ENCODE assay signal across 28 mouse cellular contexts in the genomic region with DNA sequence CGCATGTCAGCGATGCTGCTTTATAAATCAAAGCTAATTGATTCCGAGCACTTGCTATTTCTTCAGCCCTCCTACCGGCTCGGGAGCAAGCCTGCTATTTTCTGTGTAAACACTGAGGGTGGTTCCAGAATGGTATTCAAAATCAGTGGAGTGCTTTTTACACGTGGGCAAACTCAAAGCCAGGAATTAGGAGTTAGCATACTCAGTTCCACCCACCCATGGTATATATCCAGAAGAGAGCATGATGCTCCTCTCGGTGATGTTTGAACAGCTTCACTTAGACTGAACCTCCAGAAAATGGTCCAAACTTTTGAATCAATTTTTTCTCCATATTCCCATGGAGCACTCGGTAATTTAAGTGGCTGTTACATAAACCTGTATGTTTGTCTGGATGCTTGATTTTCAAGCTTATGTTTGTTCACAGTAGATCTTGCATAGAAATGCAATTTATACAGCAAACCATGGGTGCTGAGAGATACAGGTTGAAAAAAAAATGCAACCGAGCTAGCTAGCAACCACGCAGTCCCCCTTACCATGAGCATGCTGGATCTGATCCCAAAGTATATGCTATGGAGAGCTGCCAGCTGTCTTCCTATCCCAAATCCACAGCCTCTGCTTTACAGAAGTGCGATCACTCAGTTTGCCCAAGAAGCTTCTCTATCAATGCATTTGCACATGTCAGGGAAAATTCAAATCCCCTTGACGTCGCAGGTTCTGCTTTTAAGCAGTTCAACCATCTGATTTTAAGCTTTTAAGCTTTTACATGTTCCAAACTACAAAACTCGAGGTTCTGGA. TPM values are rescaled to one million over a fixed set of nuclear protein-coding genes. Genes with fewer than 3 reads are reported as not detected.
DNase-seq lines count a peak whose midpoint lies in the region; ATAC-seq and TF ChIP-seq lines count a peak whose summit lies in the region.
"Had no signal": no experiment of that assay in that cellular context is flagged by ENCODE, and none has a peak within 500 bp of the region (broad histone marks: within the 10 kb centered on the region; RNA-seq: fewer than 3 reads in every experiment).

No protein-coding gene starts in this region.

- WGBS in embryonic facial prominence, embryonic 14.5 days, result 75% methylated on average over 14 of the region's 14 CpGs
- WGBS in embryonic facial prominence, embryonic 10.5 days, result 86% methylated on average over 14 of the region's 14 CpGs
- WGBS in cerebellum, adult 2 months, result 73% methylated on average over 14 of the region's 14 CpGs

- H3K36me3 ChIP-seq in embryonic facial prominence, embryonic 14.5 days (ENCODE audit: control insufficient read depth, insufficient read depth, low read length), result no peaks in the 10 kb centered on the region
- H3K36me3 ChIP-seq in embryonic facial prominence, embryonic 10.5 days (replicated peaks), result no peaks in the 10 kb centered on the region
- H3K36me3 ChIP-seq: embryonic facial prominence, embryonic 15.5 days; midbrain, embryonic 10.5 days; neural tube, embryonic 12.5 days; stomach, embryonic 15.5 days had no signal

- H3K4me2 ChIP-seq in embryonic facial prominence, embryonic 14.5 days (ENCODE audit: low read depth, low read length), result no peak overlapping the region
- H3K4me2 ChIP-seq: embryonic facial prominence, embryonic 15.5 days; neural tube, embryonic 12.5 days; stomach, embryonic 15.5 days had no signal

- no peaks in the 10 kb centered on the region for H3K9me3 ChIP-seq in embryonic facial prominence, embryonic 14.5 days (ENCODE audit: control insufficient read depth, low read length)
- H3K9me3 ChIP-seq in embryonic facial prominence, embryonic 10.5 days, result no peaks in the 10 kb centered on the region
- H3K9me3 ChIP-seq: embryonic facial prominence, embryonic 15.5 days; midbrain, embryonic 10.5 days; neural tube, embryonic 12.5 days; stomach, embryonic 15.5 days had no signal

- no peak; the same call in 1 of the 2 replicates for TF ChIP-seq CTCF in layer of hippocampus, adult 2 months (conservative IDR thresholded peaks at IDR 0.05)
- TF ChIP-seq CTCF in cerebellum, adult 2 months (IDR thresholded peaks at IDR 0.05; ENCODE audit: borderline replicate concordance, insufficient read depth, low read depth, low read length), result no peak

- peak; percentile 1 for DNase-seq in embryonic facial prominence, embryonic 14.5 days (ENCODE audit: low spot score)
- no peak for DNase-seq in embryonic facial prominence, embryonic 10.5 days (ENCODE audit: low spot score)
- peak; percentile 37 to 47 for DNase-seq in layer of hippocampus, adult 2 months (ENCODE audit: low spot score in 2 of 2)
- no peak for DNase-seq in layer of hippocampus, postnatal 25 days (ENCODE audit: extremely low spot score in 1 of 2, low spot score in 1 of 2)
- DNase-seq in left cerebral cortex, adult 18-20 months (ENCODE audit: low spot score in 2 of 2), result peak; percentile 38 to 53
- peak; percentile 33 to 59 for DNase-seq in right cerebral cortex, postnatal 36 days (ENCODE audit: low spot score in 2 of 2)
- no peak for DNase-seq in cerebellum, adult 2 months
- DNase-seq in adrenal gland, postnatal 25 days, result no peak
- DNase-seq: adrenal gland, adult 2 months; cerebellum, adult 9-10 months; heart, adult 11 months; heart, postnatal 4 days; kidney, adult 18-20 months; kidney, postnatal 10 days; lung, adult 18-20 months; lung, postnatal 4 days had no signal

- TF ChIP-seq POLR2A in cerebellum, adult 2 months (IDR thresholded peaks at IDR 0.05; ENCODE audit: borderline replicate concordance, insufficient read depth, low read length), result no peak

- no peaks in the 10 kb centered on the region for H3K27me3 ChIP-seq in embryonic facial prominence, embryonic 14.5 days (replicated peaks; ENCODE audit: control insufficient read depth, insufficient read depth, low read length)
- no peaks in the 10 kb centered on the region for H3K27me3 ChIP-seq in embryonic facial prominence, embryonic 10.5 days (replicated peaks; ENCODE audit: low read depth, poor library complexity, severe bottlenecking)
- no peaks in the 10 kb centered on the region for H3K27me3 ChIP-seq in cerebellum, adult 2 months (ENCODE audit: control insufficient read depth, insufficient read depth, low read length)
- H3K27me3 ChIP-seq: embryonic facial prominence, embryonic 15.5 days; neural tube, embryonic 12.5 days; stomach, embryonic 15.5 days had no signal

- H3K4me3 ChIP-seq in embryonic facial prominence, embryonic 14.5 days (ENCODE audit: low read depth, low read length), result no peak overlapping the region
- H3K4me3 ChIP-seq in embryonic facial prominence, embryonic 10.5 days, result no peak overlapping the region
- no peak overlapping the region for H3K4me3 ChIP-seq in layer of hippocampus, adult 2 months
- H3K4me3 ChIP-seq in cerebellum, adult 2 months (replicated peaks; ENCODE audit: insufficient read depth, low read depth, low read length), result no peak overlapping the region
- H3K4me3 ChIP-seq: embryonic facial prominence, embryonic 15.5 days; midbrain, embryonic 10.5 days; neural tube, embryonic 12.5 days; stomach, embryonic 15.5 days had no signal

- no peak for ATAC-seq in embryonic facial prominence, embryonic 14.5 days (ENCODE audit: low read depth)
- ATAC-seq: CD4-positive, CD25-positive, alpha-beta regulatory T cell, adult 4 months had no signal

- no peak overlapping the region for H3K9ac ChIP-seq in embryonic facial prominence, embryonic 14.5 days (ENCODE audit: low read depth, low read length)
- H3K9ac ChIP-seq: embryonic facial prominence, embryonic 15.5 days; neural tube, embryonic 12.5 days; stomach, embryonic 15.5 days had no signal

- H3K27ac ChIP-seq in embryonic facial prominence, embryonic 14.5 days (replicated peaks; ENCODE audit: low read depth, low read length), result no peak overlapping the region
- H3K27ac ChIP-seq in embryonic facial prominence, embryonic 10.5 days (replicated peaks), result no peak overlapping the region
- H3K27ac ChIP-seq in layer of hippocampus, adult 2 months, result peak overlapping the region; percentile 81
- no peak overlapping the region for H3K27ac ChIP-seq in cerebellum, adult 2 months (ENCODE audit: insufficient read depth, low read length)
- H3K27ac ChIP-seq: embryonic facial prominence, embryonic 15.5 days; midbrain, embryonic 10.5 days; neural tube, embryonic 12.5 days; stomach, embryonic 15.5 days had no signal

- no peaks in the 10 kb centered on the region for H3K4me1 ChIP-seq in embryonic facial prominence, embryonic 14.5 days (ENCODE audit: control insufficient read depth, insufficient read depth, low read length)
- H3K4me1 ChIP-seq in embryonic facial prominence, embryonic 10.5 days, result no peaks in the 10 kb centered on the region
- no peaks in the 10 kb centered on the region for H3K4me1 ChIP-seq in cerebellum, adult 2 months (ENCODE audit: control insufficient read depth, insufficient read depth, low read length)
- H3K4me1 ChIP-seq: embryonic facial prominence, embryonic 15.5 days; midbrain, embryonic 10.5 days; neural tube, embryonic 12.5 days; stomach, embryonic 15.5 days had no signal

RNA-seq across cellular contexts. Expression of a gene that starts 56.8 kb away (rescaled TPM):
- polyA plus RNA-seq in embryonic facial prominence, embryonic 14.5 days (2014; fragmentation: Nextera tagmentation; extraction: Ambion mirVana), result not detected in 2 replicates
- polyA plus RNA-seq in embryonic facial prominence, embryonic 10.5 days (2016; fragmentation: Nextera tagmentation; extraction: Ambion mirVana), result not detected in 2 replicates
- total RNA-seq in layer of hippocampus, adult 2 months (2021), result not detected
- total RNA-seq in layer of hippocampus, postnatal 25 days (2021), result not detected
- not detected for total RNA-seq in left cerebral cortex, adult 18-20 months (2021)
- polyA plus RNA-seq in cerebellum, adult 2 months (2012; rRNA removed), result 0.06 TPM in 1 of 2 replicates, not detected in the other
- not detected in 2 replicates for total RNA-seq in adrenal gland, postnatal 25 days (2021)
- total RNA-seq: adrenal gland, adult 2 months; gastrocnemius, adult 8-10 months; heart, postnatal 4 days; left cerebral cortex, adult 8-10 months; liver, adult 2 months; MEL; monocyte, adult 5-6 weeks had no signal
- polyA plus RNA-seq: adrenal gland, adult 2 months; CD4-positive, CD25-positive, alpha-beta regulatory T cell, adult 4 months; forebrain, embryonic 11.5 days; heart, embryonic 14.5 days; liver, adult 2 months; midbrain, embryonic 10.5 days had no signal

RNA-seq across cellular contexts. Expression of a gene that starts 57.4 kb away (rescaled TPM):
- 2.0 and 2.2 TPM in 2 replicates for polyA plus RNA-seq in embryonic facial prominence, embryonic 14.5 days (2014; fragmentation: Nextera tagmentation; extraction: Ambion mirVana)
- polyA plus RNA-seq in embryonic facial prominence, embryonic 10.5 days (2016; fragmentation: Nextera tagmentation; extraction: Ambion mirVana), result 0.26 and 0.36 TPM in 2 replicates
- total RNA-seq in layer of hippocampus, adult 2 months (2021), result 1 to 10 TPM in 1 of 2 experiments, under 1 TPM in 1; 0.54 to 1.3 TPM
- 1 to 10 TPM; 1.7 to 2.1 TPM for total RNA-seq in layer of hippocampus, postnatal 25 days (2021)
- total RNA-seq in left cerebral cortex, adult 18-20 months (2021), result under 1 TPM; 0.51 to 0.59 TPM
- 1.4 and 1.6 TPM in 2 replicates for polyA plus RNA-seq in cerebellum, adult 2 months (2012; rRNA removed)
- total RNA-seq in adrenal gland, postnatal 25 days (2021), result 0.18 TPM in 1 of 2 replicates, not detected in the other
- total RNA-seq: gastrocnemius, adult 8-10 months; heart, postnatal 4 days; liver, adult 2 months; MEL; monocyte, adult 5-6 weeks had no signal
- polyA plus RNA-seq: adrenal gland, adult 2 months; CD4-positive, CD25-positive, alpha-beta regulatory T cell, adult 4 months; heart, embryonic 14.5 days; liver, adult 2 months had no signal

Comparison
In these comparisons a context has a peak if more than half of its experiments do, and no peak if none do; other contexts are left out.
1. DNase-seq: peak in embryonic facial prominence, embryonic 14.5 days (single experiment), layer of hippocampus, adult 2 months (2 of 2), left cerebral cortex, adult 18-20 months (2 of 2) and right cerebral cortex, postnatal 36 days (2 of 2); none in embryonic facial prominence, embryonic 10.5 days (single experiment), layer of hippocampus, postnatal 25 days (0 of 2), cerebellum, adult 2 months (0 of 2) and adrenal gland, postnatal 25 days (single experiment).